Comparison of ENCODE assay signal across 9 mouse cellular contexts in the genomic region with DNA sequence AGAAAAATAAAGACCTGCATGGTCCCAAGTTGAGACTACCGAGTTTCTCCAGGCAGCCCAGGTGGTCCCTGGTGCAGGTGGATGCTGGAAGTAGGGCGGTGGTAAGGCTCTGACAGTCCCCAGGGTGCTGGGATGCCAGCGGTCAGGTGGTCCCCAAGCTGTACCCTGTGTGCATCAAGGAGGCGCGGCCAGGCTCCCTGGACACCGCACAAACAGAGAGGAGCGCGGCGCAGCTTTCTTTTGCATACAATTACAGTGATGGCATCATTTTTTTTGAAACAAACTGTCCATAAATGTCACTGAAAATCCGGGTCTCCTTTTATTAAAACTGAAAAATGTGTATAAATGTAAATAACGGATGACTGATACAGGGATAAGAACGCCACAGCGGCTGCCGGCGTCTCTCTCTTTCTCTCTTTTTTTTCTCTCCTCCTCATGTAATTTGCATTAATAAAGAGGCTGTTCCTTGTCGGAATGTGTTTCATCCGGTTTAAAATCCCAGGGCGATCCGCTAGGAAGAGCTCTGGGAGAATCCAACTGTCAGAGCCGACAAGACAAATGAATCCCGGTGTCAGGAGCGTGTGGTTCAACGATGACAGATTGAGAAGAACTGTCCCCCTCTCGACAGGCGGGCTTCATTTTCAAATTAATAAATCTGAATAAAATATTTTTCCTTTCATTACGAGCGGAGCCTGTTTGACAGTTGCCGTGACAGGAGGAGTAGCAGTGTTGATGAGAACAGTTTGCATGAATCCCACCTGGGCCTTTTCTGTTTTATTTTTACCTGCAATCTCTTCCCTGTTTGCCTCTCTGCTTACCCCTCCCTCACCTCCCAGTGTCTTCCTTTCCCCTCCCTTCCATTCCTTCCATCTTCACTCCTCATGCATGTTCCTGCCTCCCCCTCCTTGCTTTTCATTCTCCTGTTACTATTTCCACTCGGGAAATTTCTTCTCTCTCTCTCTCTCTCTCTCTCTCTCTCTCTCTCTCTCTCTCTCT.
DNase-seq lines count a peak whose midpoint lies in the region; ATAC-seq and TF ChIP-seq lines count a peak whose summit lies in the region.
"Had no signal": no experiment of that assay in that cellular context is flagged by ENCODE, and none has a peak within 500 bp of the region (broad histone marks: within the 10 kb centered on the region; RNA-seq: fewer than 3 reads in every experiment).

No protein-coding gene starts in this region.

- H3K27ac ChIP-seq in heart, embryonic 15.5 days: no peak overlapping the region
- no peak overlapping the region for H3K27ac ChIP-seq in intestine, embryonic 16.5 days (ENCODE audit: low read length)
- peak overlapping the region; percentile 48; the same call in 1 of the 2 replicates for H3K27ac ChIP-seq in neural tube, embryonic 14.5 days (ENCODE audit: low read depth, low read length)
- H3K27ac ChIP-seq in gastrocnemius, adult 2 months: no peak overlapping the region
- H3K27ac ChIP-seq: liver, embryonic 13.5 days had no signal

- no peak overlapping the region for H3K4me3 ChIP-seq in heart, embryonic 15.5 days
- H3K4me3 ChIP-seq in intestine, embryonic 16.5 days (ENCODE audit: low read length): no peak overlapping the region
- peak overlapping the region; percentile 25 for H3K4me3 ChIP-seq in neural tube, embryonic 14.5 days (ENCODE audit: low read depth, low read length)
- H3K4me3 ChIP-seq in gastrocnemius, adult 2 months: no peak overlapping the region
- H3K4me3 ChIP-seq: liver, embryonic 13.5 days had no signal

- intact Hi-C loops in heart, postnatal 14 days (cut with DNase I): no loop called here
- intact Hi-C loops in gastrocnemius, adult 2 months (cut with DNase I): no loop called here

- no peaks in the 10 kb centered on the region for H3K9me3 ChIP-seq in heart, embryonic 15.5 days (replicated peaks)
- H3K9me3 ChIP-seq in intestine, embryonic 16.5 days (ENCODE audit: control insufficient read depth, low read length): no peaks in the 10 kb centered on the region
- H3K9me3 ChIP-seq in neural tube, embryonic 14.5 days (ENCODE audit: control insufficient read depth, low read length): no peaks in the 10 kb centered on the region
- H3K9me3 ChIP-seq: liver, embryonic 13.5 days had no signal

- no peak for ATAC-seq in heart, embryonic 15.5 days (replicated peaks; ENCODE audit: insufficient number of reproducible peaks, insufficient read depth, low FRiP score, low read depth)
- ATAC-seq in intestine, embryonic 16.5 days: no peak
- ATAC-seq in neural tube, embryonic 14.5 days (ENCODE audit: low read depth): peak; percentile 81

- no peaks in the 10 kb centered on the region for H3K4me1 ChIP-seq in heart, embryonic 15.5 days (replicated peaks)
- no peaks in the 10 kb centered on the region for H3K4me1 ChIP-seq in intestine, embryonic 16.5 days (ENCODE audit: control insufficient read depth, insufficient read depth, low read length)
- H3K4me1 ChIP-seq in neural tube, embryonic 14.5 days (ENCODE audit: control insufficient read depth, insufficient read depth, low read length): no peaks in the 10 kb centered on the region
- H3K4me1 ChIP-seq: liver, embryonic 13.5 days had no signal

- 56% methylated on average over 29 of the region's 29 CpGs for WGBS in heart, embryonic 15.5 days
- WGBS in intestine, embryonic 16.5 days: 55% methylated on average over 29 of the region's 29 CpGs
- 29% methylated on average over 29 of the region's 29 CpGs for WGBS in neural tube, embryonic 14.5 days

- H3K36me3 ChIP-seq in heart, embryonic 15.5 days: no peaks in the 10 kb centered on the region
- no peaks in the 10 kb centered on the region for H3K36me3 ChIP-seq in intestine, embryonic 16.5 days (ENCODE audit: control insufficient read depth, insufficient read depth, low read length)
- H3K36me3 ChIP-seq in neural tube, embryonic 14.5 days (ENCODE audit: control insufficient read depth, insufficient read depth, low read length): no peaks in the 10 kb centered on the region
- H3K36me3 ChIP-seq: liver, embryonic 13.5 days had no signal

- H3K4me2 ChIP-seq in heart, embryonic 15.5 days: peak overlapping the region; percentile 5; the same call in 1 of the 2 replicates
- H3K4me2 ChIP-seq in intestine, embryonic 16.5 days (ENCODE audit: low read depth, low read length): 0 out of 2 replicates have a peak overlapping the region, but pooled peaks have one; percentile 3
- H3K4me2 ChIP-seq in neural tube, embryonic 14.5 days (ENCODE audit: low read depth, low read length): peak overlapping the region; percentile 49
- H3K4me2 ChIP-seq: liver, embryonic 13.5 days had no signal

- no peak for DNase-seq in heart, postnatal 14 days
- peak; percentile 16 to 22 for DNase-seq in cerebellum, postnatal 36 days
- DNase-seq in urinary bladder, postnatal 36 days (ENCODE audit: low spot score in 2 of 2): no peak
- no peak for DNase-seq in gastrocnemius, adult 2 months
- DNase-seq in thymus, adult 18-20 months: no peak
- DNase-seq: liver, embryonic 13.5 days had no signal

- no peak for TF ChIP-seq CTCF in gastrocnemius, adult 2 months (IDR thresholded peaks at IDR 0.05)

- no peak overlapping the region for H3K9ac ChIP-seq in heart, embryonic 15.5 days
- H3K9ac ChIP-seq in intestine, embryonic 16.5 days (ENCODE audit: low read depth, low read length): no peak overlapping the region
- H3K9ac ChIP-seq in neural tube, embryonic 14.5 days (replicated peaks; ENCODE audit: low read depth, low read length): peak overlapping the region; percentile 41; the same call in 1 of the 2 replicates
- H3K9ac ChIP-seq: liver, embryonic 13.5 days had no signal

- H3K27me3 ChIP-seq in heart, embryonic 15.5 days: no peaks in the 10 kb centered on the region
- H3K27me3 ChIP-seq in intestine, embryonic 16.5 days (replicated peaks; ENCODE audit: control insufficient read depth, insufficient read depth, low read length): no peaks in the 10 kb centered on the region
- H3K27me3 ChIP-seq in neural tube, embryonic 14.5 days (ENCODE audit: control insufficient read depth, insufficient read depth, low read length): no peaks in the 10 kb centered on the region
- H3K27me3 ChIP-seq: liver, embryonic 13.5 days had no signal

Comparison
In these comparisons a context has a peak if more than half of its experiments do, and no peak if none do; other contexts are left out.
1. DNase-seq: peak in cerebellum, postnatal 36 days (2 of 2); none in heart, postnatal 14 days (0 of 2), urinary bladder, postnatal 36 days (0 of 2), gastrocnemius, adult 2 months (single experiment) and thymus, adult 18-20 months (0 of 2).
2. Peak in every context shown above with its lines, with median percentiles within 50 percentile points of each other: H3K4me2 ChIP-seq.